Mouse (Mus musculus): ENCODE measurements around the gene Arid5b.

Arid5b gene

DNA sequence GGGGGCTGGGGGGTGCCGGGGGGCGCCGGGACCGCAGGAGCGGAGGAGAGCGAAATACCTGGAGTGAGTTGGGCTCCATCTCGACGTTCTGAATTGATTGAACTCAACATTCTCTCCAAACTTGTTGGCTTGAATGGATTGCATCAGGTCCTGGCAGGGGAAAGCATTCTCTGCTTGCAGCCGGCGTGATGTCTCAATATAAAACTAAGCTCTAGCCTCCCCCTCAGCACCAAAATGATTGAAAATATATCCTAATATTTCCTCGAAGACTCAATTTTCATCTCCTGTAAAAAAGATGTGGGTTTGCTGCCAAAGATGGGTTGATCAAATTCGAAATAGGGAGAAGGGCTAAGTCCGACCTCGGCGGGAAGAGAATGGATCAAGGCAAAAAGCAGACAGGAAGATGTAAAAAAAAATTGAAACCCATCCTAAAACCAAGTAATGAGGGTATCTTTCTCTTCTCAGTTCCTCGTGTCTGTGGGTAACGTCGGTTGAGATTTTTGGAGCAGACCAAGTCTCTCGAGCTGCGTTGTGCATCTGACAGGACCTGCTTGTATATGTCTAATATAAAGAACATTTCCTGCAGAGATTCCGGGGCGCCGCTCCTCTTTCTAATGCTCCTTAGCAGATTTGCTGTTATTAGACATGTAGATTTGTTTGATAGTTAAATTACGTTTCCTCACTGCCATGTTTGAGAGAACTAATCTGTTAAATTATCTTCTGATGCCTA, at the start of gene Arid5b:
Gene Arid5b, minus strand, starts transcription at position 109 of the 730 bp plus-strand sequence.
- no peak for DNase-seq (ENCODE audit: low spot score)

GRCm38 (mm10) chr10:68325378-68325777, 46.8 kb upstream of the Arid5b start:
- DNase-seq (ENCODE audit: low spot score), result no peak

DNA sequence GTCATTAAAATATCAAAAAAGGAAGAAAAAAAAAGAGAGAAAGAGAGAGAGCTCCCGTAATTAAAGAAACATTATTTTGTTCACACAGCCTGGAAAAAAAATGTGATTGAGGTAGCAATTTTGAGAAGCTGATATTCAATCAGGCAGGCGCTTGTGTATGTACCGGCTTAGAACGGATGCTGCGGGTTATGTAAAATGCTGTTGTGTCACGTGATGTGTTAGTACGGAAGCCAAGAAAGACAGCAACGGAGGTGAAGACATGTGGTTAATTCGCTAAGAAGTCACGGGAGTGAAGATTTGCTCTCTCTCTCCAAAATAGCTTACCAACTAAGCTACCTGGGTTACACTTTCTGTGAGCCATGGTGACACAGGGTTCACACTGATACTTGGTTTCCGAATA, 45.5 kb upstream of the Arid5b start:
- DNase-seq (ENCODE audit: low spot score), result no peak

DNA sequence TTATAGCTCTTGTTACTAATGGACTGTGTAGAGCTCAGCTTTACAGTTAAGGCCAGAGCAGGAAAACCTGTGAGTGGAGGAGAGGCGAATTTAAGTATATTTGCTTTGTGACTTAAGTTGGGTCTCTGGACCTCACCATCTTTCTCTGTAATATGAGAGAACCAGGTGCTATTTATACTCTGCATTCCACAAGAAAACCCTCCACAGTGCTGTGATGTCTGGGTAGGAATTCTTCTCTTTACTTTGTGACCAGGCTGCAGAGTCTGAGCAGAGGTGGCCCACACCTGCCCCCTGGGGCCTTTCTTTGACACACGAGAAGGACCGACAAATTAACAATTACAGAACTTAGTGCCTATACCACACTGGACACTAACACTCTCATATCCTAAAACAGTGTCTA, 44.6 kb upstream of the Arid5b start:
- no peak for DNase-seq (ENCODE audit: low spot score)

DNA sequence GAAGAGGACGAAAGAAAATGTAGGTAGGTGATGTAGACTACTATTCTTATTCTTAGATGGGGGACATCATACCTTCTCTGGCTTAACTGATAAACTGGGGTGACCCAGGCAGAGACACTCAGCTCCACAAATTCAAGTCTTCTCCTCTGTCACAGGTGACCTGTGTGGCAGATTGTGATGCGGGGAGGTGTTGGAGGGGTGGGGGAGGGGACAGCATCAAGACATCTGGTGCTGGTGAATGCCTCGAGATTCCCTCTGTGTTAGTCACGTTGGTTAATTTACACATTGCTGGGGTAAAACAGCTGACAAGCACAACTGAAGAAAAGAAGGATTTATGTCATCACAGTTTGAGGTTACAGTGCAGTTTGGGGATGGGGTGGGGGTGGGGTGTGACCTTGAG, 42.4 kb upstream of the Arid5b start:
- DNase-seq (ENCODE audit: low spot score), result no peak

GRCm38 (mm10) chr10:68320496-68320895, 42.0 kb upstream of the Arid5b start:
- no peak for DNase-seq (ENCODE audit: low spot score)

- no peak for DNase-seq (ENCODE audit: low spot score)
Measured at GRCm38 (mm10) chr10:68319438-68319837, 40.9 kb upstream of the Arid5b start.

DNA sequence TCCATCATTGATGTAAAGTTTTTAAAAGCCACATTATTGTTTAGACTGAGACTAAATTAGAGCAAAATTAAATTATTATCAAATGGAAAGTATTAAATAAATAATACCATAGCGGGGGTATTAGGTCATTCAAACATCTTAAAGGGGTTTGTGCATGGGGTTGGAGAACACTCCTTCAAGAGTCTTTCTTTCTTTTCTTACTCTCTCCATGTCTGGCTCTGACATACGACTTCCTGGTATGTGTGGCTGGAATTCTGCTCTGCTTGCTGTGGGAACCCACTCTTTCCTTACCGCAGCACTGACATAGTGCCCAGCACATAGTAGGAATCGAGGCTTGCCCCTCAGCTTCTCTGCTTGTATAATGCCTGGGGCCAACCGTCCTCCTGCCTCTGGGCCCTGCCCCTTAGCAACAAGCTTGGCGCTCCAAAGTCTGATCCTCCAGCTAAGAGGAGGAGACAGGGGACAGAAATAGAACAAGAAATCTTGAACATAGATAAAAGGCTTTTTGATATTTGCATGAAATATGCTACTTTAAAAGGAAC, 40.0 kb upstream of the Arid5b start:
- no peak for DNase-seq (ENCODE audit: low spot score)

DNA sequence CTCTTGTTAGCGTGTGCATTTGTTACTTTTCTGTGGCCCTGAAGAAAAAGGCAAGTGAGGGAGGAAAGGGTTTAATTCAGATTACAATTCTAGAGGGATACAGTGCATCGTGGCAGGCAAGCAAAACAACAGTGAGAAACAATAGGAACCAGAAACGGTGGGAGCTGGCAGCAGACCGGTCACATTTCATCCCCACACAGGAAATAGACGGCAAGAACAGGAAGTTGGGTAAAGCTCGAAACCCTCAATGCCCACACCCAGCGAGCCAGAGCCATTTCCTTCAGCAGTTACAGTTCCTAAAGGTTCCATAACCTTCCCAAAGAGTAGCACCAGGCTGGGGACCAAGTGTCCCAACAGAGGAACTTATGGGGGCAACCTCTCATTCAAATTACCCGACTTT, 34.2 kb upstream of the Arid5b start:
- DNase-seq (ENCODE audit: low spot score), result no peak

- no peak for DNase-seq (ENCODE audit: low spot score)
Measured at GRCm38 (mm10) chr10:68301013-68301412, 22.5 kb upstream of the Arid5b start.

GRCm38 (mm10) chr10:68289465-68289864, 10.9 kb upstream of the Arid5b start:
- no peak for DNase-seq (ENCODE audit: low spot score)

DNA sequence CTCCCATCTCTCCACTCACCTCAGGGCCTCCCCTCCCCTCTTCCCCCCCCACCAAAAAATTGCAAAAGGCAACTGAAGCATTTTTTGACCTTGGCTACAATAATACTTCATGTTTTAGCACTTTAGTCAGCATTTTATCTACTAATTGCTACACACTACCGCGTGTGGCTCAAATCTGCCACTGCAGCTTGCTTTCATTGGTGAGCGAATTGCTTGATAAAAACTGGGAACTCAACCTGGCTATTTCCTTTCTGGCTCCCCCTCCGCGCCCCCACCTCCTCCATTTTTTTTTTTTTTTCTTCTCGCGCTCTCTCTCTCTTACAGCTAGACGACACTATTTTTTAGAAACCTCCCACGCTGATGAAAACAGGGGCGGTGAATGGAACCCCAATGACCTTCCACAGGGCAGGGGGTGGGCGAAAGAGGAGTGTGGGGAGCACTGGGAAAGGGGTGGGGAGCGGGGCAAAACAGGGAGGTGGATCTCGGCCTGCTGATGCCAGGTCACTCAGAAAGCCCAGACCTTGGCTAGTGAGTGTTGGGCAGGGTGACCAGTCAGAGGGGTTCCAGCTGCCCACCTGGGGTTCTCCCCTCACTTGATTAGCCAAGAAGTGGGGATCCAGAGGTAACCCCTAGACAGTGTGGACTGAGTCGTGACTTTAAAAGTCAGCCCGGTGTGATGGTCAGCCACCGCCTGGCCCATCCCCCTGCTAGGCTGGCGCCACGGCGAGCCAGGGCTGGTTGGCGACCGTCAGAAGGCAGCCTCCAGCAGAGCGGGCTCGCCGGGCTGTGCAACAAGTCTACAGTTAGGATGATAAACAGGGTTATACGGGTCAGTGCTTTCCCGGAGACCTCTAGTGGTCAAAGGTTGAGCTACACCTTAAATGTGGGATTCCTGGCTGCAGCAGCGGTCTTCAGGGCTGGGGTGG, 4.2 kb upstream of the Arid5b start:
- DNase-seq (ENCODE audit: low spot score), result peak; percentile 71

- no peak for DNase-seq (ENCODE audit: low spot score)
Measured at GRCm38 (mm10) chr10:68281775-68282106, 3.2 kb upstream of the Arid5b start.

- no peak for DNase-seq (ENCODE audit: low spot score)
Measured at GRCm38 (mm10) chr10:68281076-68281774, 2.7 kb upstream of the Arid5b start.

DNA sequence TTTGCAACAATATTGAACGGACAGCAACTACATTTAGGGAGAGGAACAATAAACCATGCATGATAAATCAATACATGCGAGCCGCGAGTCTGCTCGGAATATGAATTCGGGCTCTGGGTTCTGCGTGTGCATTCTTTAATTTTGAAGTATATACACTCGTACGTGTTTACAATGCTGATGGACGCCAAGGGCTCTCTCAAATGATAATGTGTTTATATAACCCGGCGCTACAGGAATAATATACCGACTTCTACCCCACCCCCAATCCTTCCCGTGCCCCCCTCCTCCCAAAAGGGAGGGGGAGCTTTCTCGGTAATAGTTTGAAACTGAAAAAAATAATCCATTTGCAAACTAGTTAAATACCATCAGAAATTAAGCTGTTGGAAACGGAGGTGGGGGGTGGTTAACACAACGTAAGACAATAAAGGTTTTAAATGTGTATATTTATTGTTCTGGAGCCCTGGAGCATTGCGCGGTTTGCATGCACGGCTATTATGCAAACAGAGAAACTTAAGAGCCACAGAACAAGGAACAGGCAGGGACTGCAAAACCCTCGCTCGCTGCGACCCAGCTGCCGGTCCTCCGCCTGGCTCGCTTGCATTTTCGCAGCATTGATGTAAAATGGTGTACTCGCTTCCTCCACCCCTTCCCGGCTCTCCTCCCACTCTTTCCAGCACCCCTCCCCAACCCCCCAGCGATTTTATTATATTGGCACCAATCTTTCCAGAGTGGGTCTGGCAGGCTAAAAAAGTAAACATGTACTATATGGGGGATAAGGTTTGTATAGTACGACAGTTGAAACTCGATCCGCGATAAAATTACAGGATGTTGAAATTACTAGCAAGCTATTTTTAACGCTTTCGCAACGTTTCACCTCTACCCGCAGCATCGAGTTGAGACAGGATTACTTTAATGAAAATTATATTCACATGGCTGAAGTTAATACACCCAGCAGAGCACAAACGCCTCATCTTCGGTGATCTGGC, 1.3 kb upstream of the Arid5b start:
- DNase-seq (ENCODE audit: low spot score), result no peak

- DNase-seq (ENCODE audit: low spot score), result no peak
Measured at GRCm38 (mm10) chr10:68277671-68278151, 829 bp downstream of the Arid5b start.

DNA sequence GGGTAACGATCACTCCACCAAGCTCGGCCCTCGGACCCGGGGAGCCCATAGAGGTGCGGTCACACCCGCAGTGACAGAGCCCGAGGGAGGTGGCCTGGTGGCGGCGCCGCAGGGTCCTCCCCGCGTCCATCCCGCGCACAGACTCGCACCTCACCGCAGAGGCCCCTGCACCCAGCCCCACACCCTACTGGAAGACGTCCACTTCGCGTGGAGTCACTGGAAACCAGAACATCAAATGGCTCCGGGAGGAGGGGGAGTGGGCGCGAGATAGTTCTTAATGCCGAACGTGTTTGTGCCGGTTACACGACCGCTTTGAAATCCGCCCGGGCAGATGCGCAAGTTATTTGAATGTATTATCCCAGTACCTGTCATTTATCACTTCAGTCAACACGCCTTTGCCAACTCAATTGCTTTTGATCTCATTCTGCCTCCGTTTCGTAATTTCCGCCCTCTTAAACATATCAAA, 1.5 kb downstream of the Arid5b start:
- DNase-seq (ENCODE audit: low spot score), result no peak

DNA sequence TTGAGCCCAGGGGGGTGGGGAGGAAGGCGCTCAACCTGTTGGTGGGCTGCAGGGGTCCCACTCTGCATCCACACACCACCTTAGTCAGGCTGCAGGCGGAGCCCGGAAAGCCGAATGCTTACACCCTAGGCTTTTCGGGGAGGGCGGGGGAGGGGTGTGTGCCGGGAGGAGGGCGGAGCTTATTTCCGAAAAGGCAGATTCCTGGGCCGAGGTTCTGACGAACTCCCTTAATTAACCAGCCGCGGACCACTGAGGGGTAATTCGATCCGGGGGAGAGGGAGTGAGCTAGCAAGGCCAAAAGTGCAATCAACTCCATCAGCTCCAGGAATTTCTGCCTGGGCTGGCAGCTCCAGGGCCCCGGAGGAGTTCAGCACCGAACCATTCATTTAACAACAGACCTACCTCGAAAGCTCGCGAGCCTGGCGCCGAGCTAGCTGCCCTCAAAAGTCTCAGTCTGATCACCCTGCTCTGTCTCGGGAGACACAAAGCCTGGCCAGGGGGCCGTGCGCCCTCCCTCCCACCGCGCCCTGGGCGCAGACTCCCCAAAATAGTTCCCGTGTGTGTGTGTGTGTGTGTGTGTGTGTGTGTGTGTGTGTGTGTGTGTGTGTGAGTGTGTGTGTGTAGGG, 2.1 kb downstream of the Arid5b start:
- peak; percentile 66 for DNase-seq (ENCODE audit: low spot score)

GRCm38 (mm10) chr10:68274900-68275760, 3.4 kb downstream of the Arid5b start:
- no peak for DNase-seq (ENCODE audit: low spot score)

Data from ovary, postnatal 14 days (tissue).